Mouse (Mus musculus) embryonic fibroblast, embryonic 13.5 days (primary cell): ENCODE measurements at regions not wholly inside any gene's neighbourhood (a gene's known extent, or its start where the extent isn't known, plus 50 kb on each side); places are given as distances from the start of the nearest gene placed in this dataset.

Experiments
- CTCF ChIP-seq: IDR thresholded peaks from 2 replicates; pipeline ENCODE4 v1.5.1; 2011; ENCODE audit warnings: mild to moderate bottlenecking, control low read depth, low read length, moderate library complexity, borderline replicate concordance; ENCODE audit not compliant: insufficient read depth
- POLR2A ChIP-seq: IDR thresholded peaks from 2 replicates; pipeline ENCODE4 v1.6.1; 2011; ENCODE audit warnings: low read depth, mild to moderate bottlenecking, control low read depth, low read length, moderate library complexity

- no peak for TF ChIP-seq CTCF
- TF ChIP-seq POLR2A, result no peak
These were observed 103.2 kb downstream of the Vegfa start for GRCm38 (mm10) chr17:45928903-45929477.
